Mouse (Mus musculus): ENCODE results near the gene Erg.

- TF ChIP-seq BHLHE40 (IDR thresholded peaks at IDR 0.05; ENCODE audit: low read depth, low read length) (no peak), CTCF (conservative IDR thresholded peaks at IDR 0.05 in 1 of 2, IDR thresholded peaks at IDR 0.05 in 1 of 2; ENCODE audit: low read depth in 2 of 2, low read length in 2 of 2) (no peak)
Observed at GRCm38 (mm10) chr16:95457006-95457405, 129.4 kb downstream of the Erg start.
